Mouse (Mus musculus): ENCODE results near the gene Clstn1.

Clstn1 gene

DNA sequence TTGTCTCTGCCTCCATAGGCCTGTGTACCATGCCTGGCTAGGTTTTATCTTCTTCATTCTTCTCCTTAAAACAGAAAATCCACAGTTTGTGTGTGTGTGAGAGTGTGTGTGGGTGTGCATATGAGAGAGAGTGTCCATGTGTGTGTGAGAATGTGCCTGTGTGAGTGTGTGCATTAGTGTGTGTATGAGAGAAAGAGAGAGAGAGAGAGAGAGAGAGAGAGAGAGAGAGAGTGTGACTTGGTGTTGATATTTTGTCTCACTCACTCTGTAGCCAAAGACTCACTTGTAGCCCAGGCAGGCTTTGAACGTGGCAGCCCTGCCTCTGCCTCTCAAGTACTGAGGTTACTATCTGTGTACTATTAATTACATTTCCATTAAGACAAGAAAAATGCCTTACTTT, 47.9 kb downstream of the Clstn1 start:
- no peak for ATAC-seq (ENCODE audit: low TSS enrichment)

DNA sequence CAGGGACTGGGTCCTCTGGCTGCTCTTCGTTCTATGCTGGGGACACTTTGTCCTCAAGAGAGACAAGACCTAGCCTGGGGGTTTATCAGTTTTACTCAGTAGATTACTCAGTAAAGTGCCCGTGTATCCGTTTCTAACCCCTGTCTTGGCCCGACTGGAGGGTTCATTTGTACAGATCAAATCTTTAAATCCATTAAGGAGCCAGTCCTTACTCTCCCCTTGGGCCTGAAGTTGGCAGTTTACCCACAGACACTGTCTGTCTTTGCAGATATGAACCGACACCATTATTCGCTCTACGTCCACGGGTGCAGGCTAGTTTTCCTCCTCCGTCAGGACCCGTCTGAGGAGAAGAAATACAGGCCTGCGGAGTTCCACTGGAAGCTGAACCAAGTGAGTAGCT, 48.7 kb downstream of the Clstn1 start:
- ATAC-seq (ENCODE audit: low TSS enrichment), result no peak

DNA sequence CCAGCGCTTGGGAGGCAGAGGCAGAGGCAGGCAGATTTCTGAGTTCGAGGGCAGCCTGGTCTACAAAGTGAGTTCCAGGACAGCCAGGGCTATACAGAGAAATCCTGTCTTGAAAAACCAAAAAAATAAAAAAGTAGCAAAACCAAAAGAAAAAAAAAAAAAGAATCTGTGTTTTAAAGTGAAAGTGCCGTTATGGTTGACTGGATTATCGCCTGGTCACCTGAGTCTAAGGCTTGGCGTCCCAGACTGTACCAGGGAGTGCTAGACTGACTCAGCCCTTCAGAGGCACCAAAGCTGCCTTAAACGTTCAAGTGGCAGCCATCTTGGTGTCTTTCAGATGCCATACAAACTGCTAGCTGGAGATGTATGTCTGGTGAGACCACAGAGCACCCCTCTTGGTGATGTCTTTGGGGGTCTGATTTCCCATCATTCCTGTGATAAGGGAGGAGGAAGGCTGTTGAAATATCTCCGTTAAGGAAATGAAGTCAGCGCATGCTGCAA, 49.7 kb downstream of the Clstn1 start:
- no peak for ATAC-seq (ENCODE audit: low TSS enrichment)

DNA sequence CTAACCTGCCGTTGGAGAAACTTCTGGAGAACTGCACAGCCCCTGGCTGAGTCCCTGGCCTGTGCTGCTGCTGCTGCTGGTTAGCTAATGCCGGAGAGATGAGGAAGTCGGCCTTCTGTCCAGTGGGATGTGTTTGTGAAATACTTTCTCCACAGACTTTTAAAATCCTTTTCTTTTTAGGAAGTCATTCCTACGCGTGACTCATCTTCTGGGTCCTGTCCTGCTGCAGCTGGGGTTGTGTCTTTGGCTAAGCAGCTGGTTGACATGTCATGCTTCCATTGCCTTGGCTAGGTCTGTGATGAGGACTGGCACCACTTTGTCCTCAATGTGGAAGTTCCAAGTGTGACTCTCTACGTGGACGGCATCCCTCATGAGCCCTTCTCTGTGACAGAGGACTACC, 51.7 kb downstream of the Clstn1 start:
- peak; percentile 36; the same call in 1 of the 2 replicates for ATAC-seq (ENCODE audit: low TSS enrichment)

DNA sequence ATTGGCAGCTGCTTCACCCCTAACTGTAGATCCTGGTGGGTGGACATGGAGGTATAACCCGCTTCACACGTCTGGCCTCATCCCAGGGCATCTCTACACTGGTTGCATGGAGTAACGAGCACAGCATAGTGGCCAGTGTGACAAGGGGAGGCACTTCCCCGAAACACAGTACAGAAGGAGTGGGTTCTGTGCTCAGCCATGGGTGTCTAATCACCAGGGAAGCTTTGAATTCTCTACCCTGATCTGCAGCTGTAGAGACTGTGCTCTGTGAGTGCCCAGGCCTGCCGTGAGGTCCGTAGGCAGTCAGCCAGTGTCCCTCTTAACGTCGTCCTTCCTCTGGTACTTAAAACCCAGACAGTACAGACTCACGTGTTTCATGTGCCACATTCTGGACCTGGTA, 54.6 kb downstream of the Clstn1 start:
- no peak for ATAC-seq (ENCODE audit: low TSS enrichment)

DNA sequence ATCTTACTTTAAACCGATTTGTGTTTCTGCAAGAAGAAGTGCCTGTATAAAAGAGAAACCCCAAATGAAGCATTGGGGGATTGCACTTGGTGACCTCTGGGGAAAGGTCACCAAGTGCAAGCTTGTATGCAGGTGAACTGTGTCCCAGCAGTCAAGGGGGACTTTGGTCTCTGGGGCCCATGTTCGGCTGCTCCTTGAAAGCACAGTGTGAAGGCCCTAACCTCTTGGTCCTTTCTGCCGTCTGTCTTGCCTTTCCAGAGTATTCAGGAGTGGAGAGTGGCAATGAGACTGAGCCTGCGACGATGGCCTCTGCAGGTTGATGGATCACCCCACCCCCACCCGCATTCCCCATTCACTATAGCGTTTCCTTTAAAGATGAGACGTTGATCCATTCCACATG, 55.1 kb downstream of the Clstn1 start:
- ATAC-seq (ENCODE audit: low TSS enrichment), result no peak

DNA sequence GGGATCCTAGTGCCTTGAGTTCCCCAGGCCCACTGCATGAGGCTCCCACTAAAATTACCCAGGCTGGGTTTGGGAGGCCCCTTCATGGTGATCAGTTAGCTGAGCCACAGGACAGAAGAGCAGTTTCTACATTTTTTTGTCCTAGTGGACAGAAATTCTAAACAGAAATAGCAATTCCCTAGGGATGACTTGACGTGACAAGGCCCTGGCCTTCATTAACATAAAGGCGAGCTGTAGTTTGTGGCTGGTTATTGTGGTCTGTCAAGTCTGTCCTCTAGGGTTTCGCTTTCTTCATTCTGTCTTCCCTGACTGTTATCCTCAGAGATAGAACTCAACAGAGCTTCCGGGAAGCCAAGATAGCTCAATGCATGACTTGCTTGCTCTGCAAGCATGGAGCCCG, 55.7 kb downstream of the Clstn1 start:
- ATAC-seq (ENCODE audit: low TSS enrichment), result no peak

DNA sequence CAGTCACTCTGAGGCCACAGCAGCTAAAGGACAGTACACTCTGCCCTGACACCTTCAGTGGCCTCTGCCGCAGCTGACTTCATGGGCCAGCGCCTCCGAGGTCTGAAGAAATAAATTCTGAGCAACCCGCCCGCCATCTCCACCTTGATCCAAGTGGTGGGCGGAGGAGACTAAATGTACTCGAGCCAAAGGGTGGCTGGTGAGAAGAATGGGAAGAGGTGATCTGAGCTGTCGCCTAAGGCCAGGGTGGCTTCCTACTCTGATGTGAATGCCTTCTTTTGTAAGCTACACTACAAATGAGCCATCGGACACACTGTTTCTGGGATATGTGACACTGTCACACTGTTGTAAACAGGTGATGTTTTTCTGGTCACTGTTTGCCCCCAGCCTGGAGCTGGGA, 59.5 kb downstream of the Clstn1 start:
- ATAC-seq (ENCODE audit: low TSS enrichment), result no peak

DNA sequence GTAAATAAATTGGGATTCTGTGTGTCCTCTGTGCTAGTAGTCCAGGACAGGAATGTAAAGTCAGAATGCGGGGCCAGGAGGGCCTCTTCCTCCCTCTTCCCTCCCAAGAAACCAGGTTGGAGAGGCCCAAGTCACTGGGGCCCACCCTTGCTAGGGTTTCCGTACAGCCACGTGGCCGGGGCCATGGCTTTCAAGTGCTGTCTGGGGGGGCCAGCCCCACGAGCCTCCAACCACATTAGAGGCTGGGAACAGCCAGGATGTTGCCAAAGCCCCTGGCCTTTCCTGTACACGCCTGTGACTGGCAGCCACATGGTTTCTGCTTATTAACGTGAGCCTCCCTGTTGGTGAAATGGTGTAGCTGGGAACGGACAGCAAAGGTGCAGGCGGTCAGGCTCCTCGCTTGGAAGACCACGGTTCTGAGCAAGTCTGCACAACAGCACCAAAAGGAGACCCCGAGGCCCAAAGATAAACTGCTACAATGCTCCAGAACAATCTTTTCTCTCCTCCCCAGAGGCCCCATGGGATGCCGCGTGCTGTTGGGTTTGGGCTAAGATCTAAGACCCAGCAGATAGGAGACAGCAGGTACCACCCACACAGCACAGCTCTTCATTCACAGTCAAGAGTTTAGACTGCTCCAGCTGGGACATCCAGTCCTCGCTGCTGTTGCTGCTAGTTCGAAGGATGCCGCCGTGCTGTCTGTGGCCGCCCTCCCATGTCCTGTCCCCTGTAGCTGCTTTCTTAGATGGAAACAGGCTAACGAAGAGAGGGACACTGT, 62.0 kb downstream of the Clstn1 start:
- peak; percentile 70 for ATAC-seq (ENCODE audit: low TSS enrichment)

DNA sequence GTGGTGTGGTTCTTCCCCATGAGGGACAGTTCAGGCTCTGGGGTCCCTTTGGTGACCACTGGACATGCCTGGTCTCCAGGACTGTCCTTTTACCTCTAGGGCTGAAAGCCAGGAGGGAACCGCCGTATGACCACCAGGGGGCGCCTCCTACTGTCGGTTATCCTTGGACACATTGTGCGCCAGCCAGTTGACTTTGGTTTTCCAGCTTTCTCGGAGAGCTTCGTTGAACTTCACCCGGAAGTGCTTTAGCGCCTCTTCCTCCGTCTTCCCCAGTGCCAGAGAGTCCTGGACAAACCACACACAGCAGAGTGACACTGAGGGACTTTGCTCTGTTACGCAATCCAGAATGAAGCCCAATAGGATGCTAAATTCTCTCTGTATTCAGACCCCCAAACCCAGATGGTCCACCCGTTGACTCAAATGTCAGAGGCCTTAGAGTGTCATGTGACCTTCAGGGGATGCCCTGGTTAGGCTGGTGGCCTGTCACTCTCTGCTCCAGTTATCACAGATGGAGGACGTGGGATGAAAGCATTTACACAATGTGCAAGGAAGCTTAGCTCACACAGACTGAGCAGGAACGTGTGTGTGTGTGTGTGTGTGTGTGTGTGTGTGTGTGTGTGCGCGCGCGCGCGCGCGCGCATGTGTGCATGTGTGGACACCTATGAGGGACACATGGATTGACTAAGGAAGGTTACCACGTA, 64.4 kb downstream of the Clstn1 start:
- 0 out of 2 replicates have a peak, but pooled peaks have one; percentile 33 for ATAC-seq (ENCODE audit: low TSS enrichment)

DNA sequence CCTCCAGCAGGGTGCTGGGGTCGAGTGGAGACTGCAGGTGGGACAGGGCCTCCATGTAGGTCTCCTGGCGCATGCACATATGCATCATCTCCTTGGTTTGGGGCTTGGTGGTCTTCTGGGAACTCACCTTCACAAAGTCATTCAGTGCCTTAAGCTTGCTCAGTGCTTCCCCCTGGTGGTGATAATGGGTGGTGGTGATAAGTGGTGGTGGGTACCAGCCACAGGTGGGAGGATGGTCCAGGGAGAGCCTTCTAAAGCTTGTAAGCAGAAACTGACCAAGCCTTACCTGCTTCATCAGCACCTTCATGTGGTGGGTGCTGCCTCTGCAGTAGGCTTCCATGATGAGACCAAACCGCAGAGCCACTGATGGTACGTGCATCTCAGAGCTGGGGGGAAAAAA, 68.0 kb downstream of the Clstn1 start:
- no peak for ATAC-seq (ENCODE audit: low TSS enrichment)

DNA sequence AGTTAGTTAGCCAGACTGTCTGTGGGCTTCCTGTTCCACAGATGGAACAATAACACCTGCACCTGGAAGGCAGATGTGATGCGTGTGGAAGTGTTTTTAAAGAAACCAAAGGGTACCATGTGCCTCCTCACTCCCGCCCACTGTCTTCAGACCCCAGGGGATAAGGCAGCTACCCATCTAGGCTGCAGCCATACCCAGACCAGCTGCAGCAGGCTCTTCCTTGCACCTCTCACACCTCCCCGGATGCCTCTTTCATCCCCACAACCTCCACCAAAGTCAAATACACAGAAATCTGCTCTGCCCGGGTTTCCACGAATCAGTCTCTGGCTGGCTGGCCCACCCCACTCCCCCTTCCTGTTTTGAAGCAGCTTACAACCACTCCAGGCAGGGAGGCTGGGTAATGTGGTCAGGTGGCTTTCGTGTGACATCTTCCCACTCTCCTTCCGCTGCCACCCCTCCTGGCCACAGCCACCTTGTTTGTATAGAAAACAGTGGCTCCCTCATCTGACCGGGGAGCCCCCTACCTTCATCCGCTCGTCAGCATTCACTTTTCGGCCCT, 71.7 kb downstream of the Clstn1 start:
- ATAC-seq (ENCODE audit: low TSS enrichment), result no peak

DNA sequence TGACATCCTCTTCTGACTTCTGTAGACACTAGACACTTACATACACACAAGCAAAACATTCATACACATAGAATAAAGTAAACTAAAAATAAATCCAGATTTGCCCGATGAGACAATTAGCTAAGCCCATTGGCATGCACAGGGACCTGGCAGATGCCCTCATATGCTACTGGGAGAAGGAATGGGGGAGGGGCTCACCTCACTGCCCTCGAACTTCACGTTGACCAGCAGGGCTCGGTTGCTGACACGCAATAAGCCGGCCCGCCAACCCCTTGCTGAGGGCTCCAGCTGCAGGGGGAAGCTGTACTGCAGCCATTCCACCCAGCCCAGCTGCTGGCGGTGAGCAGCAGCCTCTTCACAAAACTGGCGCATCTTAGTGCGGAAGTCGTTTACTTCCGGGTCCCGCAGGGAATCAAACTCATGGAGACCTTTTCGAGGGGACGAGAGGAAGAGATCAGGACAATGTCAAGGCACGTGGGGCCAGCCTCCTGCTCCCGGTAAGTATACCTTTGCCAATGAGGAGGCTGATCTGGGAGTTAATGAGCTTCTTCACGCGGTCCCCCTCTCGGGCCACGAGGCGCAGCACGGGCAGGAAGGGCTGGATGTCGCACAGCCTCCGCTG, 73.3 kb downstream of the Clstn1 start:
- no peak for ATAC-seq (ENCODE audit: low TSS enrichment)

DNA sequence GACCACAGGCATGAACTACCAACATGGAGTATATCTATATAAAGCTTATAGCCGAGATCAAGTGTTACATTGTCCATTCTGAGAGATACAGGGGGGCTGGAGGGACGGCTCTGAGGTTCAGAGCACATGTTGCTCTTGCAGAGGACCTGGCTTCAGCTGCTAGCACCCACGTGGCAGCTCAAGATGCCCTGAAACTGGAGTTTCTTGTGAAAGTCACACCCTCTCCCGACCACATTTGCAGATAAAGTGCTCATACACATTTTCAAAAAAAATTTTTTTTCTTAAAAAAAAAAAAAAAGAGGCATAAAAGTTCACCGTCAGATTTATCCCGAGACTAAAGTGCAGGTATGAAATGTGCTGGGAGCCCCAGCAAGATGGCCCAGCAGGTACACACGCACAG, 74.3 kb downstream of the Clstn1 start:
- ATAC-seq (ENCODE audit: low TSS enrichment), result no peak

DNA sequence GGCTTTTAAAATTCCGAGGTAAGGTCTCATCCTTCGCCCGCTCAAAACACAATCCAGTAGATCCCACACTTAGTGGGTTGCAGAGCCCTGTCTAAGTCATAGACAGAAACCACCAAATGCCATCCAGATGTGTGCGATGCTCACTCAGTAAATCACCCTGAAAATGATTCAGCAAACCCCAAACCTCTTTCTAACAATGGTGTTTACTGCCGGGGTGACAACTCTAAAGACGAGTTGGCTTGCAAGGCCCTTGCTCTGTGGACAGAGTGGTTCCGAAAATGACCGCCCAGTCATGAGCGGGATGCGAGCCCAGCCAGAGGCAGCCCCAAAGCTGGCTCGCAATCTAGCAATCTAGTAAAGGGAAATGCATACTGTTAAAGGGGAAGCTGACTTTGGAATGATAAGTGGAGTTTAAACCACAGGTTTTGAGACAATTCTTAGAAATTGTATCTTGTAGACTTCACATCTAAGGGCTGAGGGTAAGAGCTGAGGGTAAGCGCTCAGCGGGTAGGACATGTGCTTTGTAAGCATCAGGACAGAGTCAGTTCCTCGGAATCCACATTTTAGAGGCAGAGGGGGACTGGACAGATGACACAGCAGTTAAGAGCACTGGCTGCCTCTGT, 75.8 kb downstream of the Clstn1 start:
- no peak for ATAC-seq (ENCODE audit: low TSS enrichment)

DNA sequence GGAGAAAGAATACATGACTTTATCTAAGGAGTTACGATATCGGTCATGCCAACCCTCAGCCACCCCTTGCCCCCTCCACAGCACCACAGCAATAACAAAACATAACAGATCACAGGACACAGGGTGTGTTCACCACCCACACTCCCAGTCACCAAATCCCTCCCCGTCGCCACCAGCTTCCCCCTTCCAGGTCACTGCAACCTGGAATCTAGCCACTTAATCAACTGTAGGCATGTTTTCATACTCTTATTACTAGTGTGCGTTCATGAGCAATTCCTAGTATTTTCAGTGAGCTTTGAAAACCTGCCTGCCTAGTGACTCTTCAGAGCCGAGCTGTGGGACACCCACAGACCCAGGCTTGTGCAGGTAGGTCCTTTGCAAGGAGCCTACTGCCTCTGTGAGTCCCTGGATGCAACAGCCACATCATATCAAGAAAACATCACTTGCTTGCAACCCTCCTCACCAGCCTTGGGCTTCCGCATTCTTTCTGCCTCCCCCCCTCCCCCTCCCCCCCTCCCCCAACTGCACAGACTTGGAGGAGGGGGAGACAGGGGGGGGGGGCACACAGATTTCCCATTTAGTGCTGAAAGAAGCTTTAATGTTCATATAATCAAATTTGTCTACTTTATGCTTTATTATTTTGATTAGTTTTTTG, 77.7 kb downstream of the Clstn1 start:
- no peak for ATAC-seq (ENCODE audit: low TSS enrichment)

DNA sequence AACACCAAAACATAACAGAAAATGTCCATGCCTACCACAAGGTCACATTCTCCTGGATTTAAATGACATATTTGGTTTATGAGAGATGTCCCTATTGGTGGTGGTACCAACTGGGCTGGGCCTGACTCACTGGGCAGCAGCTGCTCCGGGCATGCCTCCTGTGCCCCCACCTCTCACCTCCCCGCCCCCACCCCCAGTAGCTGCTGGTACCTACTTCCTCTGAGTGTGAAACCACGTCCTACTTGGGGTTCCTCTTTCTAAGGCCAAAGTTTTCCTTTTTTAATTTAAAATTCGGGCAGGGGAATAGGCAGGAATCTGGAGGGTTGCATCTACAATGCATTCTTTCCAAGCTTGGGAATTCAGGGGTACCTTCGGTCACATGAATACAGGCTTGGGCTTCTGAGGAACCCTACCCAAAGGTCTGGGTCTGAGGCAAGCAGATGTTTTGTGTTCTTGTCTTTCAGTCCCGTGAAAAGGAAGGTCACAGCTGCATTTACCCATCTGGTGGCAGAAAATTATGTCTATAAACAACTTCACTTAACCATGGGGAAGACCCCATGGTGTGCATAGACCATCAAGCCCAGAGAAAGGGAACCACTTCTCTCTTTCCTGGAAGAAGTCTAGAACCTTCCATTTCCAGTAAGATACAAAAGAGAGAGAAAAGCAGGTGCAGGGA, 78.9 kb downstream of the Clstn1 start:
- ATAC-seq (ENCODE audit: low TSS enrichment), result no peak

DNA sequence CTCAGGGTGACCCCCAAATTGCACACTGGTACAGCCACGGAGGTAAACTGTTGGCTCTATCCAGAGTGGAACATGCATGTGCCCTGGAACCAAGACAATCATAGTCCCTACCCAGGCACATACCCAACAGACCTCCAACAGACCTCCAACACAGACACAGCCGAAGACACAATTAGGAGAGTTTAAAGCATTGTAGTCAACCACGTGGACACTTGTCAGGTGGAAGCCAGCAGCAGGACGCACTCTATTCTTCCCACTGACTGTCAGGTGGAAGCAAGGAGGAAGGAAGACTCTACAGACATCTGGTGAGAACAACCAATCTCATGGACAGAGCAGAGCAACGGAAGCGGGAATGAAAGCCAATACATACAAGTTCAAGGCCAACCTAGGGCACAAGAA, 79.4 kb downstream of the Clstn1 start:
- ATAC-seq (ENCODE audit: low TSS enrichment), result no peak

DNA sequence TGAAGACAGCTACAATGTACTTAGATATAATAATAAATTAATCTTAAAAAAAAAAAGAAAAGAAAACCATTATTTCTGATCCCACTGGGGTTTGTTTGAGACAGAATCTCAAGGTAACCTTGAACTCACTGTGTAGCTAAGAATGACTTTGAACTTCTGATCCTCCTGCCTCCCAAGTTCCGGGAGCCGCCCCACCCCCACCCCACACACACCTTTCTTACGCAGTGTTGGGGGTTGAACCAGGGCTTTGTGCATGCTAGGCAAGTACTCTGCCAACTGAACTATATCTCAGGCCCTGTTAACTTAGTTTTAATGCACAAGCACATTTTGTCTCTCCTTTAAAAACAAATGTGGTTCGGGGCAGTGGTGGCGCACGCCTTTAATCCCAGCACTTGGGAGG, 84.9 kb downstream of the Clstn1 start:
- ATAC-seq (ENCODE audit: low TSS enrichment), result no peak

DNA sequence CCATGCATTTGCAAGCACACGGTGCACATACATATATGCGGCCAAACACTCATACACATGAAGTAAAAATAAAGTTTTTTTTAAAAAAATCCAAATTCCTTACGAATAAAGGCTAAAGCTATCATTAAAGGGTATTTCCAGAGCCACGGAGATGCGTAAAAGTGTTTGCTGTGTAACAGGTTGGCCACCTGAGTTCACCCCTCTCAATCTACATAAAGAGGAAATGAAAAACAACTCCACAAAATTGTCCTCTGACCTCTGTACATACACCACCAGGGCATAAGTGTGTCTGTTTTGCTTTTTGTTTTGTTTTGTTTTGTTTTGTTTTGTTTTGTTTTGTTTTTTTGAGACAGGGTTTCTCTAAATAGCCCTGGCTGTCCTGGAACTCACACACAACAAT, 86.5 kb downstream of the Clstn1 start:
- ATAC-seq (ENCODE audit: low TSS enrichment), result no peak

DNA sequence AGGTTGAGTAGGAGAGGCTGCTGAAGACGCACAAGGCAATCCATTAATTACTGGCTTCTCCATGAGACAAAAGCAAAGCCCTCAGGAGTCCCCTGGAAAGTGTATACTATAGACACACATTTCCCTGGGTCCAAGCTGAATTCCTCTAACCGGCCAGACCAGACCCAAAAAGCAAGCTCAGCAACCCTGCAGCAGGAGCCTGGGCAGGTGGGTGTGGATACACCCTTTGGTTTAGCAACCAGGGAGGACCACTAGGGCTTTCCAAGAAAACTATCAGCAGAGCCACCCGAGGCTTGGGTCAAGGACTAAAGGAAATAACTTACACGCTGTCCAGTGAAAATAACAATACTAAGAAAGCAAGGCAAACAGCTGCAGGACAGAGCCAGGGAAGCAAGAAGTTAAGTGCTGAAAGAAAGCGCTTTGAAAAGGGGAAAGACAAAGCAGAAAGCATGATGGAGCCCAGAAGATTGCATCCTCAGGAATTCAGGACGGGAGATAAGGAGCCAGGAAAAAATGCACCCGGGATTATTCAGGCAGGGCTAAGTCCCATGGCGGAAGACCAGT, 88.6 kb downstream of the Clstn1 start:
- no peak for ATAC-seq (ENCODE audit: low TSS enrichment)
